Mouse (Mus musculus) small intestine, adult 2 months (tissue): ENCODE results near the gene Asb10.

Source experiments
- CTCF ChIP-seq: fragments of 200-500 bp; IDR thresholded peaks from 2 replicates; pipeline ENCODE4 v1.5.1; 2012; ENCODE audit warnings: low read depth, mild to moderate bottlenecking, control low read depth, inconsistent platforms, low read length, moderate library complexity, mixed read lengths; ENCODE audit not compliant: insufficient replicate concordance, insufficient read length; ENCODE audit errors: extremely low read depth
- POLR2A ChIP-seq: fragments of 200-500 bp; IDR thresholded peaks from 2 replicates; pipeline ENCODE4 v1.6.1; 2012; ENCODE audit warnings: low read depth, mild to moderate bottlenecking, control low read depth, inconsistent platforms, low read length, moderate library complexity

- TF ChIP-seq POLR2A: no peak
- TF ChIP-seq CTCF: no peak
These were observed 4.3 kb downstream of the Asb10 start for GRCm38 (mm10) chr5:24536511-24536910.
